Mouse (Mus musculus): ENCODE results near the gene Pde10a.

Pde10a gene

DNA sequence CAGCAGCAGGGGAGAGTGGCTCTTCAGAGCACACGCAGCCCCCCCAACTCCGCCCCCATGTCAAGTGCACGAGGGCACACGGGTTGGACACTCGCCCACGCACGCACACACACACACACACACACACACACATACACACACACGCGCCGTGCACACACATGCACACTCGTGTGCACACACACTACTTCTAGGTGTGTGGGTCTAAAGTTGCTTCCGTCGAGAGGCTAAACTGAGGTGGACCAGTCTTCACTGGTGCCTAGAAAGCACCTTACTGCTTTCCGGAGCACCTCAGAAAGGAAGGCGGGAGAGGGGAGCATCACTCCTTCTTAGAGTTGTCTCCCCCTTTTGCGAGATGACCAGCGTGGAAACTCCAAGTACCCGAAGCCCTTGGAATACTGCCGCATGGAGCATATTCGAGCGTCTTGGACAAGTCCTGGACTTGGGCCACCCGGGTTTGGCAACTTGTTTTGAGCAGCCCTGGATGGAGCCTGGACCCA lies at the start of gene Pde10a:
Pde10a (plus strand) TSS at position 148 of the 497 bp plus-strand sequence.
- peak in 1 of 2 experiments; percentile 35 for DNase-seq

DNA sequence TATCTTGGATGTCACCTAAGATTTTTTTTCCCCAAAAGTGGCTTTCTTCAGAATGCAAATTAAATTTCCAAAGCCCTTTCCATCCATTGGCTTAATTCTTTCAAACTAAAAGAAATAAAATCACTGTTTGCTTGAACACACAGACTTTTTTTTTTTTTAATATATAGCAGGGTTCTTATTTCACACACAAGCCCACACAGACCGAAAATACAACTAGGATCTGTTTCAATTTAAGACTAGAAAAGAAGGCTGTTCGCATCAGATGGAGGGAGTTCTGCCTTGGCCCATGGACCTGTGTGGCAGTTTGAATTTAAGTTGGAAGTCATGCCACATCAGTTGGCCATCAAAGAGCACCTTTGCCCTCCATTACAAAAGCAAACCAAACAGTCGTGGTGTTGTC lies 46.6 kb upstream of the Pde10a start:
- no peak for DNase-seq

DNA sequence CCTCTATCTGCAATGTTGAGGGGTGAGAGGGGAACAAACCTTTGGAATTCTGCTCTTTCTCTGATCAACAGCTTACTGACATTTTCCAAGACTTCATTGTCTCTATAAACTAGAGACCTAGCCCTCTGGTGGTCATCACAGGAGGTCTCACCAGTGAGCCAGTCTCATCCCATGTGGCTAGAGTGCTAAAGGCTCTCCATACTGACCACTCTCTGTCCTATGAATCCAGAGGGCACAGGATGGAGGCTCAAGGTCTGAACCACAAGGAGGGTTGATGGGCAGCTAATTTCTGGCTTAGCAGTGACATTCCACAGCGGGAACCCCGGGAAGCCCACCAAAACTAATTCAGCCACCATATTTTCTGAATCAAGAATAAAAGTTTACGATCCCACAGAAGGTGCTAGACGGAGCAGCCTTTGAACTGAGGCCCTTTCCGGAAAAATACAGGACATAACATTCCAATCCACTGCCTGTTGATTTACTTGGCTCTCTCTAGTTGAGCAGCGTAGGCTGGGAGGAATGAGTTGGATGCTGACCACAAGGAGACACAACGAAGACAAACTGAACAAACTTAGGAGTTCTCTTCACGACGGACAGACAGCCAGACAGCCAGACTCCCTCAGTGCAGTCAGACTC lies 45.6 kb upstream of the Pde10a start:
- no peak for DNase-seq

DNA sequence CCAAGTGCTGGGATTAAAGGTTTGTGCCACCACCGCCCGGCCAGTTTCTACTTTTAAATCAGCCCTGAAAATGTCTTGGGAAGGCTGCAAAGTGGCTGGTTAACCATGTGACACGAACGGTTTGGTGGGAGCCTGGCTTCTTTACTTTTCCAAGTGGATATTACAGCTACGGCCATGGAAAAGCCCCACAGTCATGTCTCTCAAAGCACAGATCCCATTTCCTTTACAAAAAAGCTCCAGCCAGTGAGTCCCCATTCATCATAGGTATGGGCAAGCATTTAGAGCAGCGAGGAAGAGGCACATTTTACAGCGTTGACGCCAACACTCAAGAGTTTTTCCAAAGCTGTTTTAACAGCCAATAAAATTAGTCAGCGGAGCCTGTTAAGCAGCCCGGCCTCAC lies 43.4 kb upstream of the Pde10a start:
- no peak for DNase-seq

DNA sequence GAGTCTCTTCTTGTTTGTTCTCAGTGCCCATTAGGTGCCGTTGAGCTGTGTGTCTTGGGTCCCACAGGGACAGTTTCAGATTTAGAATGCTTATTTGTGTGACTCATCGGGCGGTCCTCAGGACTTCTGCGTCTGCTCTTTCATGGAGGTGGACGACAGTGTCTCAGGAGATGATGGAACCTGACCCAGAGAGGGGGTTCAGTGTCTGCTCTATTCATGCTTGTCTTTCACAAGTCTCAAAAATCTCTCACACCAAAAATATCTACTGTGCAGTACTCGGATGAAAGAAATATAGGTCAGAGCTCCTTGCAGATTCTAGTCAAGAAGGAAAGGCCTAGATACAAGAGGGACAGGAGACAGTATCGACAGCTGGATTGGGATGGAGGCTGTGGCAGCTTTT lies 42.3 kb upstream of the Pde10a start:
- DNase-seq = no peak

DNA sequence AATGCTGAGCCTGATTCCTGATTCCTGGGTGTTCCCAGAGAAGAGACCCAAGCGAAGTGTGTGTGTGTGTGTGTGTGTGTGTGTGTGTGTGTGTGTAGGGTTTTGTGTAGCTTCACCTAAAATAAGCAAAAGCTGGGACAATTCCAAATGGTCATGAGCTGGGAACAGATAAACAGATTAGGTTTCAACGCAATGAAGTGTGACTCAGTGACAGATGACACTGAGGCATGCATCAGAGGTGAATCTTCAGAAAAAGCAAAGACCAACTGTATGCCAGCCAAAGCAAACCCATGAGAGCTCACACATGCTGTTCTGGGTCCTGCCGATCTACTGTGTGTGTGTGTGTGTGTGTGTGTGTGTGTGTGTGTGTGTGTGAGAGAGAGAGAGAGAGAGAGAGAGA lies 40.9 kb upstream of the Pde10a start:
- no peak for DNase-seq

DNA sequence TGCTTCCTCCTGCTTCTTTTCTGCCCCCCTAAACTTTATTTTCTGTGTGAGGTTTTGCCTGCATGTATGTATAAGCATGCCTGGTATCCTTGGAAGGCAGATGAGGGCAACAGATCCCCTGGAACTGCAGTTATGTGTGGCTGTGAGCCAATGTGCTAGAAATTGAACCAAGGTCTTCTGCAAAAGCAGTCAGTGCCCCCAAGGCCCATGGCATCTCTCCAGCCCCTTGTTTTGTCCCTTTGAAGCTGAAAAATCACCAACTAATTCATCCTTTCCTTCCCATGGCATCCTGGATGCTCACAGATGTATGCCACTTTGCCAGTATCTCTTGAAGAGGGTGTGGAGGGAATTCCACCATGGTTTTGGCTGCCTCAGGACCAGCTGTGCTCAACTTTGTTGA lies 40.0 kb upstream of the Pde10a start:
- DNase-seq = no peak

DNA sequence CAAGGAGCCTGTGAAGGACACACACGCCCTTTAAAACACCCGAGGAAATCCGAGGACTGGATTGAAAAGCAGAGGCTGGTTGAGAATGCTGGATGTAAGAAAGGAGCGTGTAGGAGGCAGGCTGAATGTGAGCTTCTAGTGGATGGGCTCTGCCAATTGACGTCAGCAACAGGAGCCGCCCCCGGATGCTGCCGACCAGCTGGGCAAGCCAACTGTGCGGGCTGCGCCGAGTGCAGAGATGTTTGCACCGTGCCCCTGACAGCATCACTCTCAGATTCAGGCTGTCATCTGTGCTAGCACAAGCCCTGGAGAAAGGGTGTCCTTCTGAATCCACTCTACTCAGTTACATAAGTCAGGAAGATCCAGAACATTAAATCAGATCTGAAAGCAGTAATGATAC lies 37.3 kb upstream of the Pde10a start:
- peak; percentile 22 to 34 for DNase-seq

DNA sequence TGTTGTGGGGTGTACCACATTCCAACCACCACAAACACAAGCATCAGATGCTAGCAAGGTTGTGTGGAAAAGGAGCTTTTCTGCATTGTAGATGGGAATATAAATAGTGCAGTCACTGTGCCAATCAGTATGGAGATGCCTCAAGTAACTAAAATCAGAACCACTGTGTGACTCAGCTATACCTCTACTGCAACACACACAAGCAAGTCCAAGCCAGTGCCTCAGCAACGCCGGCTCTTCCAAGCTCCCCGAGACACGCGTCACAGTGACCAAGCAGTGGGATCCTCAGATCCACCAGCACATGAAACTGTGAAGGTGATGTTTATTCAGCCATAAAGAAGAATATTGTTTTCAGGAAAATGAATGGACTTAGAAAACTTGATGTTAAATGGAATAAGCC lies 34.2 kb upstream of the Pde10a start:
- DNase-seq = no peak

DNA sequence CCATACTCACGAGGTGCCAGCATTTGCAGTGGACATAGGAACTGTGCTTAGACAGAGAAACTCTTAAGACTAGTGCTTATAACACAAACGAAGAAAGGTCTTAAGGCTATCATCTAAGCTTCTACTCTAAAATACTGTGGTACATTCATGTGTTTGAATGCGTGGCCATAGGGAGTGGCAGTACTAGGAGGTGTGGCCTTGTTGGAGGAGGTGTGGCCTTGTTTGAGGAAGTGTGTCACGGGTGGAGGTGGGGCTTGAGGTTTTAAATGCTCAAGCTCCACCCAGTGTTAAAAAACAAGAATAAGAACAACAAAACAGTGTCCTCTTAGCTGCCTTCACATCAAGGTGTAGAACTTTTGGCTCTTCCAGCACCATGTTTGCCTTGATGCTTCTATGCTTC lies 31.7 kb upstream of the Pde10a start:
- DNase-seq = no peak

DNA sequence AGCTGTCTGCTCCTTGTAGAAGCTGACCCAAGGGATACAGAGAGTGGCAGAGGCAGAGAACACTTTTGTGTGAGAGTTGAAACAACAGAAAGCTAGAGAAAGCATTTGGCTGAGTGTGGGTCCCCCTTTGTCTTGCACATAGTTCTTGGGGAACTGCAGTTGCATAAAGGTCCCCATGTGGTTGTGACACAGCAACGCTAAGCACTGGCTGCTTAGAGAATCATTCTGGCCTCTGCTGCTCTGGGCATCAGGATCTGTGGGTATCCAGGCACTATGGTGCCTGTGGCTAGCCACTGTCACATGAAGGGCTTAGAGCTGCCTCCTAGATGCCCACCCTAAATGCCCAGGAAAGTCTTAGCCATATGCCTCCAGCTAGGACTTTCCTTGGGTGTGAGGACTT lies 27.0 kb upstream of the Pde10a start:
- no peak for DNase-seq

DNA sequence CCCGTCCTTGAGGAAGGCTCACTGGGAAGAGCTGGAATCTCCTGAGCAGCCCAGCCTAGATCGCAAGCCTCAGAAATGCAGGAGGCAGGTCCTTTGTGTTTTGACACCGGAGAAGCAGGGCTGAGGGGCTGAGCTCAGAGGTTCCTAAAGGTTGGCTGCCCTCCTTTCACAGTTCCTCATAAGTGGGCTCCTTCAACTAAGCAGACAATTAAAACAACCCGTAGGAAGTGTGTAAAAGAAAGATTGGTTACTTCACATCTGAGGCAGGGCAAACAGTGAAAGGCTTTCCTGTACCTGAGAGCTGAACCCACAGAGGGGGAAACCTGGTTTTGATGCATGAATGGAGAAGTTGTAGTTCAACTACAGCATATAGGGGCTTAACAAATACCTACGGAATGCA lies 26.5 kb upstream of the Pde10a start:
- no peak for DNase-seq

DNA sequence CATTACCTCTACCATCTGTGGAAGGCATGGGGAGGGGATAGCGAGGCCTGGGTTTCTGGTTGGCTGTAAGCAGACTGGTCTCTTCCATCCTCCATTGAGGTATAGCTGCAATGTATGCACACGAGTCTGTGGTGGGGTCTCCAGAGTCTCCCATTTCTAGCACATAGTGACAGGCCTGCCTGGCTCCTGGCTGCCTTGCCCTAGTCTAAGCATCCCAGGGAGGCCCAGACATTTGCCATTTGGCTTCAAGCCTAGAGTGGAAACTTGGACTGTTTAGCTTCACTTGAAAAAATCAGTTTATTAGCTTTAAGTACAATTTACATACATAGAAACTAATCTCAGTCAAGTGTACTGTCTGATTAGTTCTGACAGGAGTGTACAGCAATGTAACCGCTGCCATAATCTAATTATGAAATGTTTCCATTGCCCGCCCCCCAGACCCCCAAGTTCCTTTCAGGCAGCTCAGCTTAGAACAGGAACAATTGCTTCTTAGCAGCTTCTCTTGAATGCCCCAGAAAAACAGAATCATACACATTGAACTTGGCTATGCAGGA lies 25.5 kb upstream of the Pde10a start:
- no peak for DNase-seq

DNA sequence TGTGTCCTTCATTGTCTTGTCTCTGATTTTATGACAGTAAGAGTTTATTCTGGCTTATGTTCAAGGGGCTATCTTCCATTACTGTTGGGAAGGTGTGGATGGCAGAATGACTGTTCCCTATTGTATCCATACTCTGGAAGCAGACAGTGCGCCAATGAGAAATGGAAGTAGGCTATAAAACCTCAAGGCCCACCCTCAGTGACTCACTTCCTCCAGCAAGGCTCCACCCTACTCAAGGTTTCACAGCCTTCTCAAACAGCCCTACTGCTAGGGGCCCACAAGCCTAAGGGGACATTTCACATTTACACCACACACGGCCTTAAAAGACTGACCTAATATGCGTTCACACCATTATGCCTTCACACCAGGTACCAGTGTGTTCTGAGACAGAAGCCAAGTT lies 20.8 kb upstream of the Pde10a start:
- no peak for DNase-seq

DNA sequence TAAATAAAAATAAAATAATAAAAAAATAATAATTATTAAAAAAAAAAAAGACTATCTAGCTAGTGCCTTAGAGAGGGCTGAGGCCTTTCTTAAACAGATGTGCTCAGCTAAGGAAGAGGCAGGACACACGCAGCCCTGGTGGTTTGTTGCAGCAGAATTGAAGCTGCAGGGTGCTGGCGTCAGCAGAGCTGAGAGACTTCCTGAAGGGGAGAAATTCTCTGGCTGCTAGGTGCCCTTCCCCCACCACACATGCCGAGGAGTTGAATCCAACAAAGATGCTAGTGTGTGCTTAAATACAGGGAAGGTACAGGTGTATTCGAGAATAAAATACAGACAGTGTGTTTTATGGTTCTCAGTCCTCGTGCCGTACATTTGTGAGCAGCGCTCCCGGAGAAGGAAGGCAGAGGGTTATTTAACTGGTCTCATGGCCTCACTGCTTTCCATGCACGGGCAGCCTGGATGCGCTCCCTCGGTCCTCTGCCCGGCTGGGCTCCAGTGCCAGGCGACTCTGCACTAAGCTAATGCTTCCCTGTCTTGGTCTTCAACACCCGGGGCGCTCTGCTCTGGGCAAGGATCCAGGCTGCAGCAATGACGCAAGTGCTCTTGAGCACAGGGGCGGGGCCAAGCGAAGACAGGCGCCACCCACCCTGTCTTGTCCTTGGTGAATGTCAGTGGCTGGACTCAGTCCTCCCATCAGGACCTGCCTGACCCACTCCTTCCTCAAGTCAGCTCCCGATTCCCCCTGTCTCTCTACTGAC lies 19.3 kb upstream of the Pde10a start:
- DNase-seq = peak; percentile 87 to 90

DNA sequence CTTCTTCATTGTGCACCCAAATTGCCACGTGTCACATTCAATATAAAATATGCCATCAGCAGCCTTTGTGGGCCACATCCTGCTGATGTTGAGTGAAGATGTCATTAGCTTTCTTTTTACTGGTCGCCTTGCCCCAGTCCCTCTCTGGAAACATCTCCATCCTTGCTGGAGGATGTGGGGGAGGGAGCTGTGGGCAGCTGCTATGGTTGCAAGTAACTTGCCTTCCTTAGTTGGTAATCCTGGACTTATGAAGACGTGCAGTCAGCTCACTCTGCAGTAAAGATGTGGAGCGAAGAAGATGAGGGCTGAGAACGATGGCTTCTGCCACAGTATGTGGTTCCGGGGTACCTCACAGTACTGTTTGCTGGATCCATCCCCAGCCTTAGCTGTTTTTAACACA lies 18.4 kb upstream of the Pde10a start:
- DNase-seq = no peak

DNA sequence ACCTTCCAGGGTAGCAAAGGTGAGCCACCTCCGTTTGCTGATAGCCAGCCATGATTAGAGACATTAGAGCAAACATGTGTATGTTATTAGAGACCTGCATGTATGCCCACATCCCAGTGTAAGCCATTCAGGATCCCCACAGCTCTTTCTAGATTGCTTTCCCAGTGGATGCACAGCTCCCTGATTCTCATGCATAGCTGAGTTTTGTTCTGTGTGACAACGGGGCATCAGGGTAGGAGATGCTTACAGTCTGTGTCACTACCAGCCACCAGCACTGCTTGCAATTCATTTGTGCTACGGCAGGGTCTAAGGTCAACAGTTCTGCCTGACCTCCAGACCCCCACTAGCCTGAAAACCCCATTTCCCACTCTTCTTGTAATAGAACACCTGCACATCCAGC lies 17.5 kb upstream of the Pde10a start:
- no peak for DNase-seq

DNA sequence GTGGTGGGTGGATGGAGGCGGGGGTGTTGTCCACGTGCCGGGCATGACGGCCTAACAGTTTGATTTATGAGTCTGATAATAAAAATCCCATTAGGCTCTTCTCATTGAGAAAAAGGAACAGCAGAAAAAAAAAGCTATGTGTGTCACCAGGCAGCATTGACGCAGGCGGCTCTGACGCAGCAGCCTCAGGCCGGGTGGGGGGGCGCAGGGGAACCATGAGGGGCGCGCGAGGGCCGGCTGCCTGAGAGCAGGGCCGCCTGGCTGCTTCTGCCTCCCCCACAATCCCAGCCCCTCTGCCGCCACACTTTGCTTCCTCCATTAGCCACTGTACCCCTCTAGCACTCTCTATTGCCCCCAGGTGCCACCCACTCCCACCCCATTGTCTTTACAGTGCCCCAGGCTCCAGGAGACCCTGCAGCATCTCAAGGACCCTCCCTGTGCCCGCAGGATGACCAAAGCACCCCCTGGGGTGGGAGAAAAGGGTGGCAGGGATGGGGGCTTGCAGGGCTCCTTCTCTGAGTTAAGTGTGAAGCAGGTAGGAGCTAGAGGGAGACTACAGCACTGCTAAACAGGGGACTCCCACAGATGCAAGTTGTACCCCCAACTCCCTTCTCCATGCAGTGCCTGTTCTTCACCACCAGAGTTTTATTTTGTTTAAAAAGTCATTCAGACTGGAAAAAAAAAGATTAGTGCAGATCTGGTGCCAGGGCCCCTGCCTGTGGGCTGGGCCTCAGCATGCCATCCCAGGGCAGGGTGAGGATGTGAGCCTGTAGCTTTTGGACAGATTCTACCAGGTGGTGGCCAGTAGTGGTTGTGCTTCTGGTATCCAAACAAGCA lies 16.6 kb upstream of the Pde10a start:
- peak; percentile 77 to 81 for DNase-seq

DNA sequence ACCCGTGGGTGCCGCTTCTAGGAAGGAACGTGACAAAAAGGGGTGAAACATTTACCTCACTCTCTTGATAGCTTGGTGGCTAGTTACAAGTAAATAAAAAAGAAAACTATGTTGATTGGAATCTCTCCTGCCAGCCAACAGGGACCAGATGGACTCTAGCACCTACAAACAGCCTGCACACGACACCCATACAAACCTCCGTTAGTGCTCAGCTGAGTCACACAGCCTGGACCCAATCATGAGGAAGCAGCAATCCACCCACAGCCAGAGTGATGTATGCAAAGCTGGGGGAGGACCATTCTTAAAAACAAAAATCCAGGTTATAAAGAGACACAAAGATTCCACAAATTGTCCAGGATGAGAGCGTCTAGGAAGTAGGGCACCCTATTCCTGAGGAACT lies 9.2 kb upstream of the Pde10a start:
- DNase-seq = no peak

DNA sequence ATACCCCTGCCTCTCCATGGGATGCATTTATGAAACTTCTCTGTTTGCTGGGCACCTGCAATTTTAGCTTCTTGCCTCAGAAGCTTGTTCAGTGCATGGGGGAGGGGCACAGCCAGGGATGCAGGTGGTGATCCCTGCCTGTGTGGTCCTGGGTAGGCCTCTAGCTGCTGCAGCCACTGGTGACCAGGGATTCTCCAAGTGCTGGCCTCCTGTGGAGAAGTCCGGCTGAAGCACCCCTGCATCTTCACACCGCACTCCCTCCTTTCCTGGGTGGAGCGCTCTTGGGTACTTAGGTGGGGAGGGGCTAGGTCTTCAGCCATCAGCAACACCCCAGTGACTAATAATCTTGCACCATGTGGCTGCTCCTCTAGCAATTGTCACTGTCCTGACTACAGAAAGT lies 1.2 kb upstream of the Pde10a start:
- DNase-seq = no peak

DNA sequence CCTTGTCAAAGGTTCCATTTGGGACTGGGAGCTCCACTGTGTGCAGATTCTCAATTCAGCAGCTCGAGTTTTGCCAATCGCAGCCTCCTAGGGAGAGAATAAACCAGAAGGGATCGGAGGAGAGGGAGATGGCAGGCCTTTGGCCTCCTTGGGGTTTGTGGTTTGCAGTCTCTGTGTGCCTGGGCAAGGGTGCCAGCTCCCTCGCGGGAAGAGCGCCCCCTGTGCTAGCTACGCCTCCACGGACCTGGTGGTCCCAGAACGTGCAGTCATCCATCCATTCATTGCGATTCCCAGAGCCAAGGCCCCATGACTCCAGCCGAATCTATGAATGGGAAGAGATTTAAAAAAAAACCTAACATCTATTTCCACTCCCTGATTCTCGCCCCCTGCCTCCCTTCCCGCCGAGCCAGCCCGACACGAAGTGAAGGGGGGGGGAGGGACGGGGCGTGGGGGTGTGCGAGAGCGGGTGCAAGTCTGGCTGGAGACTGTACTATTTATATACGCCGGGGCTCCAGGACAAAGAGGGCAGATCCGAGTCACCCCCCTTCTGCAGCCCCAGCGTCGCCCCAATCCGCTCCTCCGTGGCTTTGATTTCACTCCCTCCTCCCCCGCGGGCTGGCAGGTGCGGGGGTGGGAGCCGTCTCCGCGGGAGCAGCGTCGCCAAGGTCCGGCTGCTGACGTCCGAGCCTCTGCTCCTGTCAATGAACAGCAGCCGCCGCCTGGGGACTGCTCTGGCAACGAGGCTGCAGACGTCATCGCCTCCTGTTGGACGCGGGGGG lies 596 bp upstream of the Pde10a start:
- DNase-seq = peak; percentile 81 to 87

DNA sequence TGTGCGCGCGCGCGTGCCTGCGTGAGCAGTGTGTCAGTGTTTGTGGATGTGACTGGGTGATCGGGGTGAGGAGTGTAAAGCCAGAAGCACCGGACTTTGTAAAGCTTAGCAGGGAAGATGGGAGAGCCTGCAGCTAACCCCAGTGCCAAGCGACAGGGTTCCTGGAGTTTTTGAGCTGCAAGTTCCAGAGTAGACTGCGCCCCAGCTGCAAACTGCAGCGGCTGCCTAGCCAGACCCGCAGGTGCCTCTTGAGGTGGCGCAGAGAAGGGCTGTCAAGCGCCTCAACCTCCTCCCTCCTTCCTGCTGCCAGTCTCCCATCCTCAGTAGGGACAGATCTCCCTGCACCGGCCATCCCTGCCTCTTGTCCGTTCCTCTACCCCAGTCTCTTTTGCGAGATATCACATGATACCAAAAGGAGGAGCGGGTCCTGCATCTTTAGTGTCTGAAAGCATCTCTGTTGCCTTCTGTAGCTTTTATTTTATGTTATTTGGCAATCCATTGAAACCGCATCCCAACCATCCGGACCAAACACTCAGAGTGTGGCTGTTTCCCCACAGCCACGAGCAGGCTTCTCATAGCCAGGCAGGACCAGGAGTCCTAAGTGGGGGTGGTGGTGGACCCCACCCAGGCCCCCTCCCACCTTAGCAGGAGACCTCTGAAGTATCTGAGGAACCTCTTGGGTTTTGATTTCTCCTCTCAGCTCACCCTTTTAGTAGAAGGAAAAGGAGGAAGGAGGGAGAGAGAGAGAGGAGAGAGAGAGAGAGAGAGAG lies 984 bp downstream of the Pde10a start:
- DNase-seq = peak in 1 of 2 experiments; percentile 18
